Mouse (Mus musculus) urinary bladder, postnatal 4 days (tissue): ENCODE results near the gene Rab4a.
A peak's percentile ranks its signal among the peaks of the same experiment; 100 is the strongest.
"Not testable (repeated sequence)": the region's sequence is repeated elsewhere in the genome, so short reads cannot be mapped to it uniquely, and the experiment has no call there.

ENCODE experiments used
- DNase-seq, 2 experiments: peaks; one replicate each; pipeline ENCODE4 v3.0.0; 2021 to 2022; ENCODE audit warnings: low spot score in 2 of 2

Gene Rab4a

GRCm38 (mm10) chr8:123788416-123789170 is 17.2 kb upstream of the Rab4a start:
- DNase-seq, result no peak

DNA sequence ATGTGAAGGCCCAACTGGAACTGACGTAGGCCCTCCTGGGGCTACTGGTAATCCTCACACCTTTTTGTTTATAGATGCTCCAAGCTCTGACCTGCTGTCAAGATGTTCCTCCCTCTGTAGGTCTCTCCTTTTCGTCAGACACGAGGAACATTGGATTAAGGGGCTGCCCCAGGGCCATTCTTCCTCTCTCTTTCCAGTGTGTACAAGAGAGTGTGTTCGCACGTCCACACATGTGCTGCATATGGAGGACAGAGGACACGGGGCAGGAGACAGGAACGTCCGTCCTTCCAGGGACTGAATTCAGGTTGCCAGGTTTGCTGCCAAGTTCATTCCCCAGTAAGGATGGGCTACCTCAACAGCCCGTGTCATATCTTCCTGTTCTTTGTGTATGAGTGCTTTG is 16.3 kb upstream of the Rab4a start:
- no peak for DNase-seq

- DNase-seq, result peak; percentile 71 to 88
Observed at GRCm38 (mm10) chr8:123789970-123790369, 15.8 kb upstream of the Rab4a start.

- no peak for DNase-seq
Observed at GRCm38 (mm10) chr8:123791101-123791844, 14.5 kb upstream of the Rab4a start.

DNA sequence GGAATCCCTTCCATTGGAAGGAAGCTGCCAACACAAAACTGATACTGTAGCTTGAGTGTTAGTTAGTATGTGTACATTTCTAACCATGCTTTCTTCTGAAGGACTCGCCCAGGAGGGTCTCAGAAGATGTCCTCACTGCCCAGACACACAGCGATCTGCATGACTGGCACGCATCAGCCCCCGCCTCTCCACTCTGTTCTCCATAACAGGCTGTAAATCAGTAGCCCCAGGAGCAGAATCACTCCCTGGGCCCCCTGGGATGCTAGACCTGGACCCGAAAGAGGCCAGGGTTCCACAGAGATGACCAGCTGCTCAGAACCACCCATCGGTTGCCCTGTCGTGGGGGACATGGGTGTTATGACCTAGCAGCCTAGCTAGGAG is 13.9 kb upstream of the Rab4a start:
- DNase-seq, result no peak

DNA sequence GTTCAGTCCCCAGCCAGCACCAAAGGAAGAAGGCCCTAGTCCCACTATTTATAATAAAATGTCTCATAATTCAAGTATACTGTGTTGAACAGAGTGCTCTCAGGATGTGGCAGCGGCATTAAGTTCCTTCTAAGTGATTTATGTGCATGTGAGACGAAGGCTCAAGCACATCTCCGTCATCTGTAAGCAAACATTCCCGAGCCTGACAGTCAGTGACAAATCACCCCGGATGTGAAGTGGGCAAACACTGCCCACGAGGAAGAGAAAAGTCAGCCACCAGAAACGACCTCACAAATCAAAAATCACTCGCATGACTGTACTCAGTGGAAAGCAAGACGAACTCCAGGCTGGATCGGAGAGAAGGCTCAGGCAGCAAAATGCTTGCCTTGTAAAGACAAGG is 11.9 kb upstream of the Rab4a start:
- no peak for DNase-seq

DNA sequence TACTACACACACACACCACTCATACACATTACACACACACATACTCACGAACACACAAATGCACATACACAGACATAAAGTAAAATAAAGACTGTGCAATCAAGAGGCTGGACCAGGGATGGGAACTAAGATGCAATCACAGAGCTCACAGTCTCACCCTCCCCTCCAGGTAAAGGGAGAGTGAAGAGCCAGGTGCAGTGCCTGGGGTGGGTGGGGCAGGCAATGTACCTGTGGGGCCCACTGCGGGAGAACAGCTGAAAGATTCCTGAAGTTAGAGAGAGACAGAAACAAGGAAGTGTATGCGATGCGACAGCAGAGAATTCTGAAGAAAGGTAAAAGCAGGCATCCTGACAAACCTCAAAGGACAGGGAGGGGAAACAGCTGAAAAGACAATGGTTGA is 11.0 kb upstream of the Rab4a start:
- DNase-seq, result no peak

DNA sequence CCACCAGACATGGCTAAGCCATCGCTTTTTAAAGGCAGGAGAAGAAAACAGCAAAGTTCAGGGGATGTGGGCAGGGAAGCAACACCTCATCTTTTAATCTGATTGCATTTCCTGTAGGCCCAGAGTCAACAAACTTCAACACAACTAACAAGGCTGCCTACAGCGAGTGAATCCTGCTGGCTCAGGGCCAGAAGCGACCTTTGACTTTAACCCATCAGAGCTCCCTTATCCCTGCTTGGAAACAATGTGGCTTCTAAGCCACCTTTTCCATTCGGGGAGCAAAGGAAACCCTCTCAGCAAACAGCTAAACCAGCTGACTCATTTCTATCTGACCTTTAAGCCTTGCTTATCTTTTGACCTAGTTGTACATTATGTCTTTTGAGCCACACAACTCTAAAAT is 9.0 kb upstream of the Rab4a start:
- DNase-seq, result no peak

DNA sequence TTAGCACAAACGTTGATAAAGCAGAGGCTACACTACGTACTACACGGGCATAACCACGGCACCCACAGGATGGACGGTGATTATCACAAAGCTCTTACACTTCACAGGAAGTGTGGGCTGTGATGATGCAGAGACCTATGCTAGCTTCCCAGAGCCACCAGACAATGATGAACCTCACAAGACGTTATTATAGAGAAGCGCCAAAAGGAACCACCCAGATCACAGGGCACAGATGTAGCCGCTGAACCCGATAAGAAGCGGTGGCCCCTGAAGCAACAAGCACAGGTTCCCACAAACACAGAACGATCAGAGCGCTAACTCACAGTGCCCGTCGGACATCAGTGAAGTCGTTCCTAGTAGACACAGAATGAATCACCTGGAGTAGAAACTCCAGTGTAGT is 7.9 kb upstream of the Rab4a start:
- no peak for DNase-seq

DNA sequence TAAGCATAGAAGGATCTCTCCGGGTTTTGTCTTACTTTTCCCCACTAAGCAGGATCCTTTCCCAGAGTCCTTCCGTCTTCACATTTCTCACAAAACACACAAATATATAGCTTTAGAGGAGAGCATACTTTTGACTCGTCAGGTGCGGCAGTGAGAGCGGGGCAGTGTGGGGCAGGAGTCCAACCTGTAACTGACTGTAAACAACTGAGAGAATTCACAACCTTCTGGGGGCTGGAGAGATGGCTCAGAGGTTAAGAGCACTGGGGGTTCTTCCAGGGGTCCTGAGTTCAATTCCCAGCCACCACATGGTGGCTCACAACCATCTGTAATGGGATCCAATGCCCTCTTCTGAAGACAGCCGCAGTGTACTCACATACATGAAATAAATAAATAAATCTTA is 6.4 kb upstream of the Rab4a start:
- DNase-seq, result no peak

DNA sequence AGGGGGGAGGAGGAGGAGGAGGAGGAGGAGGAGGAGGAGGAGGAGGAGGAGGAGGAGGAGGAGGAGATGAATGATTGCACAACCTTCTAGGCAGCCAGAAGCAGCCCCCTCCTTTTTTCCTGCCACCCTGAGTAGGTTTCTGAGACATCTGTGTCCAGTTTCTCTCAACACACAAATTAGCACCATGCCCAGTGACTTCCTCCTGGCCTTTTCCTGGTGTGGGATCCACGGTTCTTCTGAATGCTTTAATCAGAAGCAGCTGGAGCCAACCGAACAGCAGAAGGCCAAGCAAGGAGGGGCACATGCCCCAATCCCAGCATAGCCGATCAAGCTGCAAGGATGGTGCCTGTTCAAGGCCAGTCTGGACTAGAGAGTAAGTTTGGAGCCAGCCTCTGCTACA is 5.9 kb upstream of the Rab4a start:
- no peak for DNase-seq

DNA sequence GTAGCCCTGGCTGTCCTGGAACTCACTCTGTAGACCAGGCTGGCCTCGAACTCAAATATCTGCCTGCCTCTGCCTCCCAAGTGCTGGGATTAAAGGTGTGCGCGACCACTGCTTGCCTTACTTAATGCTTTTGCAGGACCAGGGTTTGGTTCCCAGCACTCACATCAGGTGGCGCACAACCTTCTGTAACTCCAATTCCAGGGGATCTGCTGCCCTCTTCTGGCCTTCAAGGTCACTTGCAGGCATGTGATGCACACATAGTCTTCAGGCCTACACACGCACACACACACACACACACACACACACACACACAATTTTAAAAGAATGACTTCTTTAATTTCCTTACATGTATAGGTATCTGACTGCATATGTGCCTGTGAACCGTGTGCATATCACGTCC is 4.9 kb upstream of the Rab4a start:
- DNase-seq, result no peak

- DNase-seq, result no peak
Observed at GRCm38 (mm10) chr8:123801538-123801937, 4.2 kb upstream of the Rab4a start.

DNA sequence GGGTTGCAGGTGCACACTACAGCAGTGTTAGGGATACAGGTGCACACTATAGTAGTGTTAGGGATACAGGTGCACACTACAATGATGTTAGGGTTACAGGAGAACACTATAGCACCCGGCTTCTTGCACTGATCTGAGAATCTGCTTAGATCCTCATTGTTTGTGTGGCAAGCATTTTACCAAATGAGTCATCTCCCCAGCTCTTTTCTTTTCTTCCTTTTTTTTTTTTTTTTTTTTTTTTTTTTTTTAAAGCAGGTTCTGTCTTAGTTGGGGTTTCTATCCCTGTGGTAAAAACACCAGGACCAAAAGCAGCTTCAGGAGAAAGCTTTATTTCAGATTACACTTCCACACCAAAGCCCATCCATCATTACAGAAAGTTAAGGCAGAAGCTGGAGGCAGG is 2.1 kb upstream of the Rab4a start:
- DNase-seq, result no peak

- DNase-seq, result no peak
Observed at GRCm38 (mm10) chr8:123804586-123804985, 1.2 kb upstream of the Rab4a start.

- DNase-seq, result no peak
Observed at GRCm38 (mm10) chr8:123805209-123805717, 522 bp upstream of the Rab4a start.

- no peak for DNase-seq
Observed at GRCm38 (mm10) chr8:123806374-123806935, 670 bp downstream of the Rab4a start.

DNA sequence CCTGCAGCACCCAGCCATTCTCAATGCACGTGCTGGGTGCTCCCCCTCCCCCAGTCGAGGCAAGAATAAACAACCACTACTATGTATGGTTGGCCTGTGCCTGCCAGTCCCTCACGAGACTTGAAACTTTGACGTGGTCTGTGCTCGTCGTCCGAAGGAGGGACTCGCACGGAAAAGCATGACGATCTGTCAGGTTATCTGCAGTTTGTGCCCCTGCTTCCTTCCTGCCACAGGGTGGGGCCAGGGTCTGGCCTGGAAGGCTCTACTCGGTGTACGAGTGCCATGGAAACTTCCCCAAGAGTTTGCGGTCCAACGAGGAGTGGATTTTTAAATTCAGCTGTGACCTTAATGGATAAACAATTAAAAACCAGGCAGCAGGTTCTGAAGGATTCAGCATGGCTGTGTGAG is 1.2 kb downstream of the Rab4a start:
- DNase-seq, result no peak

DNA sequence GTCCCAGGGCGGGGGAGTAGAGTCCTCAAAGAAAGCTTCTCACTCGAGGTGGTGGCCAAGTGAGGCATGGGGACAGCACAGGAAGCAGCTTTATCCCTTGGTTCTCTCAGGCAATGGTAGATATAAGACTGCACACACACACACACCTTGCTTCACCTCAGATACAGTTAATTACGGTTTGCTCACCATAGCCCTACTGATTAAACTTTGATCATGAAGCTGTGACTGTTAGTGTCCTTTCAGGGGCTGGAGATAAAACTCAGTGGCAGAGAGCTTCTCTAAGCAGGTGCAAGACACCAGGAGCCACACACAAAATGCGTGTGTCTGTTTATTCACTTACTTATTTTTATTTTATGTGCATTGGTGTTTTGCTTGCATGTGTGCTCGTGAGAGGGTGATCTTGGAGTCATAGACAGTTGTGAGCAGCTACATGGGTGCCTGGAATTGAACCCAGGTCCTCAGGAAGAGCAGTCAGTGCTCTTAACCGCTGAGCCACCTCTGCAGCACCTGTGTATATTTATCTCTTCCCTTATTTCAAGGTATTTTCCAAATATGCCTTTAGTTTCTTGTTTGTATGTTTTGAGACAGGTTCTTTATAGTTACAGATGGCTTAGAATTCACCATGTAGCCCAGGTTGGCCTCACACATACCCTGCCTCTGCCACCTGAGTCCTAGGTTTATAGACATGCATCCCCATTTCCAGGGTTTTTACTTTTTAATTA is 2.2 kb downstream of the Rab4a start:
- no peak for DNase-seq

GRCm38 (mm10) chr8:123808671-123809070 is 2.9 kb downstream of the Rab4a start:
- no peak for DNase-seq

DNA sequence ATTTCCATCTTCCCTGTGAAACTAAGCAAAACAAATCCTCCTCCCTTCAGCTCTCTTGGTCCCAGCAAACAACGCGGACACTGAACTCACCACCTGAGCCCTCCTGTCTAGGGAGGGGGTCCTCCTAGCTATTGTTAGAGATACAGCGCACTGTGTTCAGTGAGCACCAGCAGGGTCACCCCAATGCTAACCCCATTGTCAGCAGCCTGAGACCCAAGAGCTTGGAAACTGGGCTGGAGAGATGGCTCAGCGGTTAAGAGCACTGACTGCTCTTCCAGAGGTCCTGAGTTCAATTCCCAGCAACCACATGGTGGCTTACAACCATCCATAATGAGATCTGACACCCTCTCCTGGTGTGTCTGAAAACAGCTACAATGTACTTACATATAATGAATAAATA is 3.6 kb downstream of the Rab4a start:
- DNase-seq, result not testable (repeated sequence)

- no peak for DNase-seq
Observed at GRCm38 (mm10) chr8:123812227-123812626, 6.4 kb downstream of the Rab4a start.
